Mouse (Mus musculus) spleen, postnatal 0 days (tissue): ENCODE data around the gene Vmn2r69. TPM values are rescaled to one million over a fixed set of nuclear protein-coding genes. Genes with fewer than 3 reads are reported as not detected.

Source experiments
- polyA plus RNA-seq: library from polyadenylated mRNA; unstranded; fragments of >200 nt; fragmentation: Nextera tagmentation; extraction: Ambion mirVana; gene quantifications from 2 replicates; pipeline ENCODE4 v1.2.1, GENCODE M21; 2015

Gene Vmn2r69
- not detected in 2 replicates for polyA plus RNA-seq

DNA sequence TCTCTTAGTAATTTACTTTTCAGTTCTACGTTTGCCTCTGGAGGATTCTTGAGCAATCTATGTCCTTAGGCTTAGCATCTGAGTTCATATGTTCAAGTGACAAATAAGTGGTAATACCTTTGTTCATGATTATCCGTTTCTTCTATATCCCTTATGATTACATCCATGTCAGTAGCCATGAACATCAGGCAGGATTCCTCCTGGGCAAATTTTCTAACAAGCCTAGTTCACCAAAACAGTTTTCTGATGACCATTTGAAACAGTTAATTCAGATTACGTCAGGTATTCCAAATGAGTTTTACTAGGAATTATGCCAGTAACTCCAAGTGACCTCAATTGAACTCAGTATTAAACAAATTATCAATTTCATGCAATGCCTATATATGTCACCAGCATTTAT, at the start of gene Vmn2r69:
Vmn2r69 (minus strand) TSS at position 101 of the 400 bp plus-strand sequence.

Other genes starting within 250 kb of the Vmn2r69 start
- gene Vmn2r68, start 178.1 kb downstream of the Vmn2r69 start, polyA plus RNA-seq: not detected in 2 replicates
- not detected in 2 replicates for gene Vmn2r71, start 147.2 kb upstream of the Vmn2r69 start, polyA plus RNA-seq
- gene Vmn2r70, start 153.3 kb upstream of the Vmn2r69 start, polyA plus RNA-seq: not detected in 2 replicates